Mouse (Mus musculus): ENCODE results near the gene Dab2ip.

The Dab2ip gene

GRCm38 (mm10) chr2:35598819-35599218 is 40.8 kb downstream of the Dab2ip start:
- no peak for DNase-seq

GRCm38 (mm10) chr2:35601665-35602064 is 43.6 kb downstream of the Dab2ip start:
- no peak for DNase-seq

DNA sequence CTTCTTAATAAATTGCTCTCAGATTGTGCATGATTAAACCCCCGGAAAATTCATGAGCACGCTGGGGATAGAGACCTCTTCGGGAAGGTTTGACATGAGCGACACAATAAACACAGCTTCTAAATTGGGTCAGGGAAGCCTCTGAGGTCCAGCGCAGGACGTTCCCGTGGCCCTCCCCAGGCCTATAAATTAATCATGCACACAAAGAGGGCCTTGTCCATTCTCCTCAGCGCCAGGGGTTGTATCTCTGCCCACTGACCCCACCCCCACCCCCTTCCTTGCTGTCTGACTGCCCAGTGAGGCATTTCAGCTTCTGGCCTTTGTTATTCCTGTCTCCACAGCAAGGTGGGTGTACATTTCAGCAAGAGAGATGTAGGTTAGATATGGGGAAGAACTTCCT is 49.4 kb downstream of the Dab2ip start:
- no peak for DNase-seq

DNA sequence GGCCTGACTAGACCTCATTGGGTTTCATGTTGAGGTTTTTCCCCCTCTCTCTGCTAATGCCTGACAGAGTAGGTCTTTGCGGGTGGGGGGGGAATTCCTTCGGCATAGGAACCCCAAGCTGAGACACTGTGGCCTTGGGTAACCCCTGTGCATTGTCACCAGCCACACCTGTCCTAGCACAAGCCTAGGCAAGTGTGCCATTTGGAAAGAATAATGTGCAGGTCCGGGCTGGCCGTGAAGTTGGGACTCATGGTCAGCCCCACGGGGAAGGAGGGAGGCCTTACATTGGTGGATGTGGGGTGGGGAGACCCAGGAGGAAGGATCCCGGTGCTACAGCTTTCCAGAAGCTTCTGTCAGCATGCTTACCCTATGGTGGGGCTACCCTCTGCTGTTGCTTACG is 50.8 kb downstream of the Dab2ip start:
- no peak for DNase-seq

- peak; percentile 81 to 82 for DNase-seq
These were observed 51.3 kb downstream of the Dab2ip start for GRCm38 (mm10) chr2:35609317-35609716.

DNA sequence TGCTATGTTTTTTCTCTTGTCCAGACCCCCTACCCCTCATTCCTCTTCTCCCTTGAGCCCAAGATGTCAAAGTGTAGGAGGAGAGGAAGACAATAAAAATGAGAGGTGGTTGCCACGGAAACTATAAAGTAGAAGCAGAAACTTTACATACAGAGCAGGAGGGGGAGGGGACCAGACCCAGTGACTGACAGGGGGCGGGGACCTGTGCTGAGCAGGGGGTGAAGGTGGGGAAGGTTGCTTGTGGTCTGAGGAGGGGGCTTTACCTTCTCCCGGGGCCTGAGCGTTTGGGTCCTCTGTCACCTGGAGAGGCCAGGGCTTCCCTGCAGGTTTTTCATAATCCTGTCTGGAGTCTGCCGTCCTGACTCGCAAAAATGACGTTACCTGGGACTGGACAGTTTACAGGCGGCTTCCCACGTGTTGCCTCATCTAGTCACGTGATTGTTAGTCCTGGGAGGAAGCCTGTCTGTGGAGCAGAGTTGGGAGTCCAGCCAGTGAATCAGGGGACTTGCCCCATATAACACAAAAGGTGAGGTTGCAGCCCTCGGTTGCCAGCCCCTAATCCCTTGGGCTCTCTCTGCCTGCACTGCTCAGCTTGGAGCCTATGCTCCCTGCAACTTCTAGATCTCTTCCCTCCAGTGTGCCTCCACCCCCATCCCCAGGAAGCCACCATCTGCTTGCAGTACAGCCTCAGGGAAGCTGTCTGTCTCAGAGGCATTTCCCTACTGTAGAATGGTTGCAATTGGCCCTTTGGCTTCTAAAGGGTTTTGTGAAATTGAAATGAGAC is 52.3 kb downstream of the Dab2ip start:
- DNase-seq = peak in 1 of 2 experiments; percentile 46

DNA sequence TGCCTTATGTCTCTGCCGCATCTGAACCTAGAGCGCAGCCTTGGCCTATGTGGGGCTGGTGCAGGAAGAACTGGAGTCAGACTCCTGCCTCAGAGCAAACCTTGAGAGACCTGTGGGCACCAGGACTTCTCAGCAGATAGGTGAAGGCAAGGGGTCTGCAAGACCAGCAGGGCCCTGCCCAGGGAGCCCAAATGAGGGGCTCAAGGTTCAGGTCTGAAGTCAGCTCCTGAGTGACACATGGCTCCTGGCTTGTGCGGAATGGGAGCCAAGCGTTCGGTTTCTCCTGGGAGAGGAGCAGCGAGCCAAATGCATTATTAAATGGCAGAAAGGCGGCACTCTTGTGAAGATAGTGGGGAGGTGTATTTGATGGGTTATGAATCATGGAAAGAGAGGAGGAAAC is 52.9 kb downstream of the Dab2ip start:
- DNase-seq = peak; percentile 49 to 59

DNA sequence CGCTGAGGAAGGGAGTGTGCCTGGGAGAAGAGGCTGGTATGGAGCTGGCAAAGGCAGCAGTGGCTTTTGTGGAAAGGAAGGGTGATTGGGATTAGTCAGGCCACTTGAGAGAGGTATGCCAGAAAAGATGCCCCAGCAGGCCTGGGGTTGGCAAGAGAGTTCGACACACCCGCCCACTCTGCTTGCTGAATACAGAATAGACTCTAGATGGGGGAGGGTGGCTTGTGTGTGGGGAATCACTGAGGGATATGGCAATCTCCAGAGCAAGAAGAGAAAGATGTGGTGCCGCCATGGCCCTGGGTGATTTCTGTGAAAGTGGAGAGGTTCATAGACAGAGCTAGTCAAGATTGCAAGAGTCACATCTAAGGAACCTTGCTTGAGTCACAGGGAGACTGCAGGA is 53.6 kb downstream of the Dab2ip start:
- peak in 1 of 2 experiments; percentile 41 for DNase-seq

- DNase-seq = peak in 1 of 2 experiments; percentile 30
These were observed 54.2 kb downstream of the Dab2ip start for GRCm38 (mm10) chr2:35612297-35612696.

- no peak for DNase-seq
These were observed 55.9 kb downstream of the Dab2ip start for GRCm38 (mm10) chr2:35613946-35614353.

DNA sequence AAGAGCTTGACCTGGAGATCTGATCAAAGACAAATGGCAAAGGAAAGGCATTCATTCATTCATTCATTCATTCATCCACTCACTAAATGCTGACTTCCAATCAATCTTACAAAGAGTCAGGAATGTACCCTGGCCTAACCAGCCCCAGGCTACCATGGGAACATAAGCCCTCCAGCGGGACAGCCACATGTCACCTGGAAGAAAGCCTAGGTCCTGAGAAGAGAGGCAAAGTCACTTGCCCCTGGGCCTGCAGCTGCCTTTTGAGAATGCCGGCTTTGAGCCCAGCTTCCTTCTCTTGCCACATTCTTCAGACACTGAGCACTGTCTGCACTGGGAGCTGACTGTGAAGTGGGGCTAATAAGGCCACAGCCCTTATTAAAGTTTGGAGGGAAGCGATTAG is 56.3 kb downstream of the Dab2ip start:
- DNase-seq = peak in 1 of 2 experiments; percentile 23

DNA sequence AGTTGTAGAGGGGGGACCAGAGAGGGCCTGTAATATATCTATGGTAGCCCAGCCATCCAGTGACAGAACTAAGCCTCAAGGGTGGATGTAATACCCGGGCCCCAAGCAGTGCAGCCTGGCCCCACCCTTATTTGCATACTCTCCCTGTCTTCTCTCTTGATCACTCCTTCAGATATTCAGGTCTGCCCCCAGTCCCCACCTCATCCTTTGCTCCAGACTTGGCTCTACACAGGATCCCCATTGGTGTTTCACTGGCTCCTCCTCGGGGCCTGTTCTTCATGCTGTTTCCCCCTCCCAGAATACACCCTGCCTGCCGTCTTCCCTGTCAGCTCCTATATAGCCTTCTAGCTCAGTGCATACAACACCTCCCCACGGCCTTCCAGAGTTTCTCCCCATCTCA is 57.3 kb downstream of the Dab2ip start:
- DNase-seq = no peak

DNA sequence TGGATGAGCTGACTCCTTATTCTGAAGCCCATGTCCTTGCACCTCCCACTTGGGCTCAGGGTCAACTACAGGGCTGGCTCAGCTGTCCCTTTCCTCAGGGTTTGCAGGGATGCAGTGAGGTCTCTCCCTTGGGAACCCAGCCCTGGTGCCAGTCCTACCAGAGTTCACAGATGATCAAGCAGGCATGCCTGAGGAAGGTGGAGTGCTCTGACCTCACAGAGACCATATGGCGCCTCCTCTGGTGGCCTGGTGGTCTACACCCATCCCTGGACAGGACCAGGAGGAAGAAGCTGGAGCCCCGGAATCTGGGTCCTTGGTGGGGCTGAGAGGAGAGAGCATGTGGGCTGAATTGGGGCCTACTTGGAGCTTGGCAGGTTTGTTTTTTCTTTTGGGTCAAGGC is 57.9 kb downstream of the Dab2ip start:
- peak; percentile 43 to 52 for DNase-seq

DNA sequence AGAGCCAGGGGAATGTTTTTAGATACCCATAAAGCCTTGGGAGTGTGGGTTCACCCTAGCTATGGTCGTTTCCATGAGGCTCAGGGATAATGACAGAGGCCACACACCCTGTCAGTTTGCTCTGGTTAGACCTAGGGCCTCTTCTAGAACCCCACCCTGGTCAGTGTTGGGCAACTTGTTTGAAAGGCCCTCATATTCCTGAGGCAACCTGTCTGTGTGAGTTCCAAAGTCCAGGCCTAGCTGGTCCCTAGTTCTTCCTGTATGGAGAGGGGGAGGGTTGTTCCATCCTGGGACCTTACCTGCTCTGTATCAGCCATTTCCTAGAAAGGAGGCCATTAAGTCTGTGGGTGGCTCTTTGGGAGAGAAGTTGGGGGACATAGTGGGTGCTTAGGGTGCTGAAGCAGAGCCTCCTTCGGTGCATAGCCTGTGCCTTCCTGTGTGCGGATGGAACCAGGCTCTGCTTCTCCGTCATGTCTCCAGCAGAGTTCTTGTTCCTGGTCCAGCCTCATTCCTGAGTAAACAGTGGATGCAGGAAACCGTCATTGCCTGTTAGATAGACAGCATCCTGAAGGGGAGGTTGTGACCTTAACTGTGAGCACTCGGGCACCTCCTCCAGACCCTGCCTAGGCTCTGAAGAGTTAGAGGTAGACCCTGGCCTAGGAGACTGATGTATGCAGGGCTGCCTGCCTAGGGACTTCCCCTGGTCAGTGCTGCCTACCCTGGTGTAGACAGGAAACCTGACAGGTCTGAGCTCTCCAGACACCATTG is 59.0 kb downstream of the Dab2ip start:
- no peak for DNase-seq

DNA sequence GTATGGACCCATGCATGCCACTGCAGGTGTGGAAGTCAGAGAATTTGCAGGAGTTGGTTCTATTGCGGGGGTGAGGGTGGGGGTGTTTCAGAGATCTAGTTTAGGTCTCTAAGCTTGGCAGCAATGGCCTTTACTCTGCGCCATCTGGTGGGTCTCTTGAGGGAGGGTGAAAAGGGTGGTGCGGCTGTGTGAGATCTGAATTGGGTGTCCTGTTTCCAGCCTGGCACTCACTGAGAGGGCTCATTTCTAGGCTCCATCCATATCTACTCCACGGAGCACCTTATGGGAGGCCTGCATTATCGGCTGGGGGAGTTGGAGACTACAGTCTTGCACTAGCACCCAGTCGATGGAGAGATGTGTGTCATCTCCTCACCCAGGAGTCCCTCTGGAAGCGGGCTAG is 60.9 kb downstream of the Dab2ip start:
- DNase-seq = peak; percentile 41 to 51

- DNase-seq = peak; percentile 61 to 74
These were observed 61.5 kb downstream of the Dab2ip start for GRCm38 (mm10) chr2:35619532-35619931.

DNA sequence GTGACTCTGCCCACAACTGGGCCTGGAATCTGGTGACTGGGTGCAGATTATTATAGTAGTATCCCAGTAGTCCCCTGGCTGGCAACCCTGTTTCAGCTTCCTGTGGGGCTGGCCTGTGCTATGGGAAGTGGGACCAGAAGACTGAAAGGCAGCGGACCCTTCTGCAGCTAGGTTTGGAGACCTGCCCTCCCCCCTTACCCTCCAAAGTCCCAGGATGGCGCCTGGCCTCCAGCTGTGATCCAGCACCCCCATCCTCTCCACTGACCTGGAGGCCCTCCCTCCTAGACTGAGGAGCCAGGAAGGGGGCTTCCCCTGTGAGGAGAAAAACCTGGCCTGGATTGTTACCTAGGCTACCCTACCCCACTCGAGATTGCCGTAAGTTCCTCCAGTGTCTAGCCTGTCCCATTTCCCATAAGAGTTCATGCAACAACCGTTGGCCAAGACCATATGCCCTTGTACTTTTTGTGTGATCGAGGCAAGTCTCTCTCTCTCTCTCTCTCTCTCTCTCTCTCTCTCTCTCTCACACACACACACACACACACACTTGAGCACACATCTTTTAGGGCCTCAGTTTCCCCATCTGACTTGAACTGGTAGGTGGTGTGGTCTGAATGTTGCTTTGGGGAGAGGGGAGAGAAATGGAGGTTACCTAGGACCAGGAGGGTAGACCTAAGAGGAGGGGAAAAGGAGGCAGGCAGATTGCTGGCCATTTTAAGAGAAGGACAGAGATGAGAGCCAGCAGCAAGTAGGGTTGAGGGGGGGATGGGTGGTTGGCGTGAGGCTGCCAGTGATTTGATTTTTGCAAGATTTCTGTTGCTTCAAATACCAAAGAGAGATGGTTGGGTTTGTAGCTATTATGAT is 62.5 kb downstream of the Dab2ip start:
- peak; percentile 48 for DNase-seq

- no peak for DNase-seq
These were observed 63.1 kb downstream of the Dab2ip start for GRCm38 (mm10) chr2:35621225-35621519.

DNA sequence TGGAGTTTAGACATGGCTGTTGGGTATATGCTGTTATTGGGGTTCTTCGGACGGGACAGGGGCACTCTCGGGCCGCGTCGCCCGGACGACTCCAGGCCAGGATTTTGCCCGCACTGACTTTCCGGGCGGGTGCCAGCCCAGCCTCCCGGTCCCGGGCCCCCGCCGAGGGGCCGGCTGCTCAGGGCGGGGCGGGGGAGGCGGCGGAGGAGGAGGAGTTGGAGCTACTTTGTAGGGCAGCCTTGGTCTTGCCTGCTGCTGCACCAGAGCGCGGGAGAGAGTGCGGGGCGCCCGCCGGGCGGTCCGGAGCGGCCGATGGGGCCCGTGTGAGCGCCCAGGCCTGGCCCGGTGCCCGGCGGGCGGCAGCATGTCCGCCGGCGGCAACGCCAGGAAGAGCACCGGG is 63.7 kb downstream of the Dab2ip start:
- DNase-seq = peak; percentile 93 to 94

DNA sequence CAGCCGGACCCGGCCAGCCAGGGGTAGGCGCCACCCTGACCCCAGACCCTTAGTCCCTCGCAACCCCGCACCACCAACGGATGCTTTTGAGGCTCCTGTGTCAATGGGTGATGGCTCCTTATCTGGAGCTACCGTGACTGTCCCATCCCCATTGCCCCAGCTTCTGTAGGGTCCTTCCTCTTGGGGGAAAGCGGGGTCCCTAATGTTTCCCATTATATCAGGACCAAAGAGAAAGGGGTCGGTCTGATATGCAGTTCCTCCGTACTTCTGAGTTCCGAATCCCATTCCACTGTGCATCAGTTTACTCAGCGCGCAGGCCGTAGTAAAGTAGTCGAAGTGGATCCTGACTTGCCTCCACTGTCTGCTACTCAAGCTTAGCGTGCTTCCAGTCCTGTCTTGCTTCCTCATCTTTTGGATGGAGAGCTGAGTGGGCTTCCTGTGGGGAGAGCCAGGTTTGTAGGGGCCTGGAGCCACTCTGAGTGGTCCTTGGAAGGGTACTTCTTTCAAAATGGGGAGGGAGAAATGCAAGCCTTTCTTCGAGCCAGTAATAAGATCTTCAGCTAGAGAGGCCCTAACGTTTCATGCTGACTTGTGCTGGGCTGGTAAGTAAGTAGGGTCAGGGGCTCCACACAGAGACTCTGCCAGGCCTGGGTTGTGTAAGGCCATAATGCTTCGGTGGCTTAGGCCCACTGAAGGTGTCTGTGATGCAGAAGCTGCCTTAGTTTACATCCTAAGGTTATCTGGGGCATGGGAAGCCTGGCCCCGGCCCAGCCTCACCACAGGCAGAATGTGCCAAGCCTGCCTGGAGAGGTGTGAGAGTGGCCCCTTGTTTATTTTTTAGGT is 64.4 kb downstream of the Dab2ip start:
- peak; percentile 62 to 68 for DNase-seq

GRCm38 (mm10) chr2:35623104-35623377 is 65.0 kb downstream of the Dab2ip start:
- DNase-seq = no peak

DNA sequence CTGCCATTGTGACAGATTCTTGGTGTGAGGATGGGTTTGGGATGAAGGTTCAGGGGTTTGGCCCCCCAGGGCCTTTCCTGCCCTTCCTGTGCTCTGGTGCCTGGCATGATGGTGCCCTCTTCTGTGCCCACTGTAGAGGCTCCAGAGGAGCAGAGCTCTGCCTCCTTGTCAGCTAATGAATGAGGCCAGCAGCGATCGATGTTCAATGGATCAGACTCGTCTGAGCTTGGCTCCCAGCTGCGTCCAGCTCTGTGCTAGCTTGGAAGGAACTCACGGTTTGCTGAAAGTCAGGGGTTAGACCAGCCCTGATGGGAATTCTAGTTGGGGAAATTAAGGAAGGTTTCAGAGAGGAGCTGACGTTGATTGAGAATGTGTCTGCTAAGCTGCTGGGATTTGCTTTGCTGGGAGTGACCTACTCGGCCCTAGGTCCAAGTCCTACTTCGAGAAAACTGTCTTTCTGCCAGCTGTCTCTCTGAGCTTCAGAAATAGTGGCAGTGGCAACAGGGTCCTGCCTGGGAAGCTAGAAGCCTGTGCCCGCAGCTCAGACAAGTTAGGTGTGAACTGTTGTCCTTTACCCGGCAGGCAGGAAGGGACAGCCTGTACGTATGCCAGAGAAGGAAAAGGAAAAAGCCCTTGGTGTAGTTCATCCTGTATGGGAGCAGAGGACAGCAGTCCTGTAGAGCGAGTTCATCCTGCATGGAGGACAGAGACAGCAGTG is 65.5 kb downstream of the Dab2ip start:
- DNase-seq = peak; percentile 41 to 59

All from cerebellum, postnatal 14 days (tissue).